Mouse (Mus musculus) ES-E14 (cell line): ENCODE measurements around the gene Pigo. TPM values are rescaled to one million over a fixed set of nuclear protein-coding genes. Genes with fewer than 3 reads are reported as not detected.

Experiments
- DNase-seq: peaks from one replicate; pipeline ENCODE4 v3.0.0-alpha.2; 2013; ENCODE audit warnings: low read depth, low spot score
- H3K27ac ChIP-seq: 2 replicates; pipeline ENCODE4 v1.5.1; 2012; ENCODE audit warnings: low read depth, mild to moderate bottlenecking, low read length, moderate library complexity, mixed read lengths; ENCODE audit not compliant: poor library complexity, insufficient read depth, severe bottlenecking
- H3K36me3 ChIP-seq: 2 replicates; pipeline ENCODE4 v1.6.1; 2012; ENCODE audit warnings: mild to moderate bottlenecking, low read length, moderate library complexity, mixed read lengths; ENCODE audit not compliant: control insufficient read depth, poor library complexity, insufficient read depth, severe bottlenecking
- H3K4me1 ChIP-seq, 2 experiments: fragments of 150-350 bp in 1 of 2; sonication (generic) in 1 of 2; 2 replicates each; pipeline ENCODE4 v1.6.1; 2012; ENCODE audit warnings: low read length in 2 of 2, mild to moderate bottlenecking in 1 of 2, mixed read lengths in 1 of 2; ENCODE audit not compliant: control insufficient read depth in 2 of 2, insufficient read depth in 2 of 2, poor library complexity in 1 of 2
- H3K4me3 ChIP-seq, 2 experiments: fragments of 150-350 bp in 1 of 2; sonication (generic) in 1 of 2; 2 replicates each; pipeline ENCODE4 v1.5.1; 2012; ENCODE audit warnings: low read length in 2 of 2, low read depth in 1 of 2, mild to moderate bottlenecking in 1 of 2, mixed read lengths in 1 of 2; ENCODE audit not compliant: insufficient read depth in 1 of 2, poor library complexity in 1 of 2, severe bottlenecking in 1 of 2
- H3K9ac ChIP-seq: 2 replicates; pipeline ENCODE4 v1.6.1; 2012; ENCODE audit warnings: low read depth, mild to moderate bottlenecking, low read length, mixed read lengths; ENCODE audit not compliant: poor library complexity, insufficient read depth, severe bottlenecking
- H3K9me3 ChIP-seq: fragments of 150-350 bp; sonication (generic); 2 replicates; pipeline ENCODE4 v1.6.1; 2012; ENCODE audit warnings: low read depth, mild to moderate bottlenecking, low read length; ENCODE audit not compliant: control insufficient read depth, insufficient read depth
- CHD2 ChIP-seq: IDR thresholded peaks from 2 replicates; pipeline ENCODE4 v1.6.1; 2014; ENCODE audit warnings: mild to moderate bottlenecking, low read depth, low read length, inconsistent platforms
- HCFC1 ChIP-seq: IDR thresholded peaks from 2 replicates; pipeline ENCODE4 v1.6.1; 2012; ENCODE audit warnings: low read length, inconsistent platforms, borderline replicate concordance; ENCODE audit not compliant: insufficient read depth
- MAFK ChIP-seq: IDR thresholded peaks from 2 replicates; pipeline ENCODE4 v1.6.1; 2014; ENCODE audit warnings: mild to moderate bottlenecking, low read depth, low read length, inconsistent platforms; ENCODE audit not compliant: insufficient read depth
- ZC3H11A ChIP-seq: IDR thresholded peaks from 2 replicates; pipeline ENCODE4 v1.6.1; 2012; ENCODE audit warnings: low read depth, mild to moderate bottlenecking, inconsistent platforms, low read length, borderline replicate concordance
- ZNF384 ChIP-seq: IDR thresholded peaks from 2 replicates; pipeline ENCODE4 v1.6.1; 2012; ENCODE audit warnings: low read depth, low read length, inconsistent platforms
- in situ Hi-C, 2 experiments: fragments of 600-800 bp; cut with MboI; formaldehyde crosslinking; loops; one replicate each; pipeline ENCODE4 v1.15.1; 2025; ENCODE audit warnings: low sequenced_read_pairs in 2 of 2, inconsistent platforms in 1 of 2; ENCODE audit not compliant: unreplicated experiment in 2 of 2
- total RNA-seq: library from RNA; depleted of rRNA; stranded (reverse); fragments of 300-350 nt; gene quantifications from 2 replicates; pipeline ENCODE4 v1.2.3, GENCODE M21; 2012

Gene Pigo
- total RNA-seq, 1 experiment = 40.9 TPM

- Histone ChIP-seq H3K27ac (peak overlapping the region; percentile 75; the same call in 1 of the 2 replicates), H3K9ac (peak overlapping the region; percentile 24; the same call in 1 of the 2 replicates), H3K4me3 (peak overlapping the region; percentile 62 to 72; a peak in 3 of 4 replicates), H3K4me1 (peaks cover 9 to 13% of the 10 kb centered on the region in 2 experiments), H3K9me3 (no peaks in the 10 kb centered on the region), H3K36me3 (no peaks in the 10 kb centered on the region)
- TF ChIP-seq MAFK (no peak), HCFC1 (no peak), CHD2 (no peak), ZC3H11A (no peak), ZNF384 (no peak)
- in situ Hi-C loops = no loop called here
- DNase-seq = no peak
These were observed 19.1 kb upstream of the Pigo start for GRCm38 (mm10) chr4:43044673-43045072.

- peak overlapping the region; percentile 75 for H3K27ac ChIP-seq
- DNase-seq = peak; percentile 79
- in situ Hi-C loops = no loop called here
- TF ChIP-seq ZNF384 (peak; percentile 73), CHD2 (no peak), ZC3H11A (no peak), MAFK (no peak), HCFC1 (0 out of 2 replicates have a peak, but pooled peaks have one; percentile 30)
- H3K9me3 ChIP-seq = no peaks in the 10 kb centered on the region
- H3K4me3 ChIP-seq = peak overlapping the region in 1 of 2 experiments; percentile 37; a peak in 2 of 4 replicates
- 0 out of 2 replicates have a peak overlapping the region, but pooled peaks have one; percentile 24 for H3K9ac ChIP-seq
- H3K36me3 ChIP-seq = no peaks in the 10 kb centered on the region
- H3K4me1 ChIP-seq = peaks cover 9 to 13% of the 10 kb centered on the region in 2 experiments
These were observed 18.2 kb upstream of the Pigo start for GRCm38 (mm10) chr4:43043644-43044357.

- Histone ChIP-seq H3K4me1 (peaks cover 8 to 13% of the 10 kb centered on the region in 2 experiments; a peak in 3 of 4 replicates), H3K9me3 (no peaks in the 10 kb centered on the region), H3K4me3 (no peak overlapping the region), H3K27ac (no peak overlapping the region), H3K9ac (no peak overlapping the region), H3K36me3 (no peaks in the 10 kb centered on the region)
- TF ChIP-seq CHD2 (no peak), ZC3H11A (no peak), MAFK (no peak), ZNF384 (no peak), HCFC1 (no peak)
- DNase-seq = no peak
- in situ Hi-C loops = no loop called here
These were observed 15.4 kb upstream of the Pigo start for GRCm38 (mm10) chr4:43040881-43041547.

- H3K36me3 ChIP-seq = no peaks in the 10 kb centered on the region
- no peak for TF ChIP-seq ZNF384
- TF ChIP-seq MAFK = no peak
- no peak for TF ChIP-seq ZC3H11A
- TF ChIP-seq HCFC1 = no peak
- in situ Hi-C loops = no loop called here
- peak overlapping the region; percentile 67 for H3K9ac ChIP-seq
- H3K27ac ChIP-seq = no peak overlapping the region
- peaks cover 8 to 10% of the 10 kb centered on the region in 2 experiments; a peak in 3 of 4 replicates for H3K4me1 ChIP-seq
- peak overlapping the region; percentile 77 to 81 for H3K4me3 ChIP-seq
- H3K9me3 ChIP-seq = no peaks in the 10 kb centered on the region
- peak; percentile 96 for DNase-seq
These were observed 14.5 kb upstream of the Pigo start for GRCm38 (mm10) chr4:43040114-43040572.
